Mouse (Mus musculus): ENCODE results near the gene Ncl.

GRCm38 (mm10) chr1:86381027-86381426 lies 21.8 kb upstream of the Ncl start:
- TF ChIP-seq GATA1 (IDR thresholded peaks at IDR 0.05; ENCODE audit: borderline replicate concordance, low read length), result no peak
- no peak for TF ChIP-seq FLI1 (IDR thresholded peaks at IDR 0.05; ENCODE audit: low read length)
